Mouse (Mus musculus): Measurements from ENCODE around the gene Speg.

Gene Speg

GRCm38 (mm10) chr1:75363868-75364267, 11.2 kb upstream of the Speg start:
- in situ Hi-C loops (cut with MboI, MseI) = no loop called here

- in situ Hi-C loops (cut with MboI, MseI) = no loop called here
Observed at GRCm38 (mm10) chr1:75365510-75366137, 9.5 kb upstream of the Speg start.

GRCm38 (mm10) chr1:75369360-75369983, 5.6 kb upstream of the Speg start:
- in situ Hi-C loops (cut with MboI, MseI) = no loop called here

- in situ Hi-C loops (cut with MboI, MseI) = no loop called here
Observed at GRCm38 (mm10) chr1:75369984-75370660, 5.0 kb upstream of the Speg start.

- in situ Hi-C loops (cut with MboI, MseI) = no loop called here
Observed at GRCm38 (mm10) chr1:75371317-75372095, 3.6 kb upstream of the Speg start.

GRCm38 (mm10) chr1:75372450-75372849, 2.6 kb upstream of the Speg start:
- in situ Hi-C loops (cut with MboI, MseI) = no loop called here

GRCm38 (mm10) chr1:75373276-75373675, 1.8 kb upstream of the Speg start:
- in situ Hi-C loops (cut with MboI, MseI) = no loop called here

- in situ Hi-C loops (cut with MboI, MseI) = no loop called here
Observed at GRCm38 (mm10) chr1:75379196-75379595, 4.1 kb downstream of the Speg start.

- in situ Hi-C loops (cut with MboI, MseI) = no loop called here
Observed at GRCm38 (mm10) chr1:75379931-75380330, 4.8 kb downstream of the Speg start.

GRCm38 (mm10) chr1:75380951-75381350, 5.9 kb downstream of the Speg start:
- in situ Hi-C loops (cut with MboI, MseI) = no loop called here

- in situ Hi-C loops (cut with MboI, MseI) = no loop called here
Observed at GRCm38 (mm10) chr1:75381482-75382355, 6.6 kb downstream of the Speg start.

GRCm38 (mm10) chr1:75382356-75383071, 7.4 kb downstream of the Speg start:
- in situ Hi-C loops (cut with MboI, MseI) = no loop called here

- in situ Hi-C loops (cut with MboI, MseI) = no loop called here
Observed at GRCm38 (mm10) chr1:75384470-75385141, 9.5 kb downstream of the Speg start.

- in situ Hi-C loops (cut with MboI, MseI) = no loop called here
Observed at GRCm38 (mm10) chr1:75385142-75385730, 10.1 kb downstream of the Speg start.

GRCm38 (mm10) chr1:75386149-75386548, 11.1 kb downstream of the Speg start:
- in situ Hi-C loops (cut with MboI, MseI) = no loop called here

GRCm38 (mm10) chr1:75387469-75387928, 12.4 kb downstream of the Speg start:
- in situ Hi-C loops (cut with MboI, MseI) = no loop called here

GRCm38 (mm10) chr1:75387929-75388897, 13.1 kb downstream of the Speg start:
- in situ Hi-C loops (cut with MboI, MseI) = no loop called here

GRCm38 (mm10) chr1:75388898-75389515, 13.9 kb downstream of the Speg start:
- in situ Hi-C loops (cut with MboI, MseI) = no loop called here

Measured in T-helper 17 cell (primary cell).